Mouse (Mus musculus) hindlimb bud, embryonic 11.5 days (tissue): ENCODE measurements around the gene Cst8.
"Not testable (repeated sequence)": the region's sequence is repeated elsewhere in the genome, so short reads cannot be mapped to it uniquely, and the experiment has no call there.

Experiments used
- DNase-seq: peaks from one replicate; pipeline ENCODE4 v3.0.0-alpha.2; 2012; ENCODE audit warnings: low read depth, low spot score; ENCODE audit errors: extremely low spot score

Cst8 gene

DNA sequence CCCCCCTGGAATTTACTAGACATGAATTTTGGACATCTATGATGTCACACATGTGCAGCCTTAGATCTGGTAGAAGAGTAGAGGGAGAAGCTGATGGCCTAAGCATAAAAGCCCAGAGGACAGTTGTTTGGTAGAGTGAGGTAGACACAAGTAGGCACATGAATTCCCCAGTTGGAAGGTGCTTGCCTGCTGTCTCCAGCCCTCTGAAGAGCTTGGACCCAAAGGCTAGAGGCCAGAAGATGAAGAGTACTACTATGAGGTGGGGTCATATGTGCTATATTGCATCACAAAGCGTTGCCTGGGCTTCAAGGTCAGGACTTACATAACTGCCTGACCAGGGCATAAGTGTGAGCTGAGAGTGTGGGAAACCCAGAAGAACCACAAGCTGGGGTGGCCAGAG is at the start of gene Cst8:
Gene Cst8, plus strand, starts transcription at position 301 of the 400 bp plus-strand sequence.
- no peak for DNase-seq

DNA sequence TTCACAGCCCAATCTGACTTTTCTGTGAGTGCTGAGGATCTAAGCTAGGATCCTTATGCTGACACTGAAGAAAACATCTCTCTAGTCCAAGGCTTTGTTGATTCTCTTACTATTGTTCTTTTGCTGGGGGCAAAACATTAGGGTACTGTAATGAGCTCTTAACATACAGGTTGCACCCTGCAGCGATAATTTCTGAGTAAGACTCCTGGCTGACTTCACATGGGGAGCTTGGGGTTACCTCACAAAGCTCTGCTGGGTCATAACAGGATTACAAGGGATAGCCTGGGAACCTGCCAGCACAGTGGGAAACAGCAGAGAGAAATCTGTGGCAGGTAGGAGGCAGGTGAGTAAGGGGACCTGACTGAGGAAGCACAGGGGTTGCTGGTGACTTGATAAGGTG is 48.5 kb upstream of the Cst8 start, which contains the start of gene Cstl1:
Gene Cstl1, plus strand, starts transcription at position 301 of the 400 bp plus-strand sequence.
- no peak for DNase-seq

DNA sequence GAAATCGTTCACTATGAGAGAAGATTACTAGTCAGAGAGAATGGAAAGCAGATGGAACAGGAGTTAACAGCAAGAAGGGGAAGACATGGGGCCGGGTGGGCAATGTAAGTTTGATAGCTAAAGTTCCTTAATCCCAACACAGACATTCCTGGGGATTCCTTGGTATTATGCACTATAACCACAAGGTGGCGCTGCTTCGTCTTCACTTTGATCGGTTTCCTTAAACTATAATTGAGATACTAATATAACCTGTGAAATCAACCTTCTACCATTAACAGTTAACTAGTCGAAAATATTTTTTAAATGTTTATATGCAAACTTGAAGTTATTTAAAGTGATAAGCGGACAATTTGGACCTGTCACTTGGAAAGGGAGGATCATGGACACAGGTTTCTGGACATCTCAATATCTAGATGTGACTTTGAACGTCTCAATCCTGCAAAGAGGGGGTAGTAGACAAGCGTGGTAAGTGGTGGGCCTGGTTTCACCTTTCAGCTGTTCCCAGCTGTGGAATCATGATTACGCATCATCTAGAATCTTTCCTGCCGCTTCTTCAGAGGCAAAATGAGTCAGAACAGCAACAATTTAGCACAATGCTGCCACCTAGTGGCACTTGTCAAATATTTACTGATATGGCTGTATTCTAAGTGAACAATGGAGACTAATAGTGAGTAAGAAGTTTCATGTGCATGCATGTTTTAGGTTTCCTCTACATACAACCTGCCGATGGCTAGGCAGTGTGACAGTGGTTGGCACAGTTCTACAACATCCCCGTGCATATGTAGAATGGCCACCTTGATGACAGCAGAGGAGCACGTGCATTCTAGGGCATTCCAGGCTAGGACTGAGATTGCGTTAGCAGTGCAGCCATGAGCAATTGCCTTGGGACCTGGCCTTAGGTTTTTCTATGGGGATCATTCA is 46.4 kb upstream of the Cst8 start:
- peak; percentile 94 for DNase-seq

DNA sequence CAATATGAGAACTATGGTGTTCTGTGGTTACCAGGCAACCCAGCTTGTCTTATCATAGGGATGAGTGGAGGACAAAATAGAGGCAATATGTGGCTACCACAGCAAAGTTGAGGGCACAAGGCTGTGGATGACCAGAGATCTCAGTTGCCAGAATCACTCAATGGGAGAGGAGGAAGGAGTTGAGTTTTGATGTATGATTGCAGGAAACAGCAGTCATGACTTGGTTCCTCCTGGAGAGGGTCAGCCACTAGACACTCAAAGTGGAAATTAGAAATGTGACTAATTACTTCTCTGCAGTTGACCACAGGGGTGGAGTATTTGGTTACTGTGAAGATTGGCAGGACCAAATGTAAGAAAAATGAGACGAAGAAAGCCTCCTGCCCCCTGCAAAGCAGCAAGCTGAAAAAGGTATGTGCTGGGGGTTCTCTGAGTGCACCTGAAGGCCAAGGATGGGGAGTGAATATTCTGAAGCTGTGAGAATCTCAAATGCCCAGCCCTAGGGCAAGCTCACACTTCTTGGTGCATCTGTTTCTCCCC is 44.2 kb upstream of the Cst8 start:
- no peak for DNase-seq

DNA sequence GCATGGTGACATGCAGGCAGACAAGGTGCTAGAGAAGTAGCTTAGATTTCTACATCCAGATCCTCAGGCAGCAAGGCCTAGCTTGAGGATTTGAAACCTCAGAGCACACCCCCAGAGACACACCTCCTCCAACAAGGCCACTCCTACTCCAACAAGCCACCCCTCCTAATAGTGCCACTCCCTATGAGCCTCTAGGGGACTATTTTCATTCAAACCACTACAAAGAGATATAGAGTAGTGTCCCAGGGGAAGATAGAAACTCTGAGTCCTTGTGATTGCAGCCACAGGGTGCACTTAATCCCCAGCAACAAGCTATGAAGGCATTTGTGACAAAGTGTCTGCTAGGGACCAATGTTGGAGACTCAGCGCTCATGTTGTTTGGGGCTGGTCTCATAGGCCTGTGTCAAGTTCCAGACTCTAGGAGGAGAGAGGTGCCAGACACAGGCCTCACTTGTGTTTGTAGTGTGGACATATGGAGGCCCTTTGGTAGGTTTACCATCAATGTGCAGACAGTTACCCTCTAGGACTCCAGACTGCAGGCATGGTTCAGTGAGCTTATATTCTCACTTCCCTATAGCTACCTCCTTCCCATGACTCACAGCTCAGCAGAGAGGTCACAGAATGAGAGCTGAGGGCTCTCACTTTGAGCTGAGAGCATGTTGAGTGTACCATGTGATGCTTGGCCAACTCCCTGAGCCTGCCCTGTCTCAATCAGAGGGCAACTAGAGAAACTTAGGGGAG is 34.8 kb upstream of the Cst8 start:
- DNase-seq, result no peak

DNA sequence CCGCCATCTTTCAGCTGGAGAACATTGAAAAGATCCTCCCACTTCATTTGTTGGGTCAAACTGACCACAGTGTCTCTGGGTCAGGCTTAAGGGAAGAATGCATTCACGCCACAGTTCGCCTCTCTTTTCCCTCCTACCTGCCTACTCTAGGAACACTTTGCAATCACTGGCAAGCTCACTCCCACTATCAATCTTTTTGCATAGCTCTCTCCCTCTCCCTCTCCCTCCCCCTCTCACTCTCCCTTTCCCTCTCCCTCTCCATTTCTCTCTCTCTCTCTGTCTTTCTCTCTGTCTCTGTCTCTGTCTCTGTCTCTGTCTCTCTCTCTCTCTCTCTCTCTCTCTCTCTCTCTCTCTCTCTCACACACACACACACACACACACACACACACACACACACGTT is 27.2 kb upstream of the Cst8 start, which contains the start of gene Cst11:
Gene Cst11, minus strand, starts transcription at position 101 of the 400 bp plus-strand sequence.
- not testable (repeated sequence) for DNase-seq

DNA sequence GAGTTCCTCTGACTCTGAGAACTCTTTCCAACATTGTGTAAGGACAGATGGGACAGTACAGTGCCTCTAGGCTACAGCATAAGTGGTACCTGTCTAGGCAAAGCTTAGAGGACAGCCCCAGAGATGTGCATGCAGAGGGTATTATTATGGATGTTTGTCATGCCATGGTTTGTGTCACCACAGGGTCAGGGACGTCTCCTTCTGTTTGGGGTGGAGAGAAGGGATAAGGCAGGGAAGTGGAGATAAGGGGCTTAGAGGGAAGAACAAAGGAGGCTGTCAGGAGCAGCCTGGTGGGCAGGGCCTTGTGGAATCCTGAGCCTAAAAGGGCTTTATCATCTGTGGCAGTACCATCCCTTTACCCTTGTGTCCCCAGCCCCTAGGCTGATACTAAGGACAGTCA is 16.9 kb upstream of the Cst8 start, which contains the start of gene 8030411F24Rik:
Gene 8030411F24Rik, plus strand, starts transcription at position 301 of the 400 bp plus-strand sequence.
- DNase-seq, result no peak

DNA sequence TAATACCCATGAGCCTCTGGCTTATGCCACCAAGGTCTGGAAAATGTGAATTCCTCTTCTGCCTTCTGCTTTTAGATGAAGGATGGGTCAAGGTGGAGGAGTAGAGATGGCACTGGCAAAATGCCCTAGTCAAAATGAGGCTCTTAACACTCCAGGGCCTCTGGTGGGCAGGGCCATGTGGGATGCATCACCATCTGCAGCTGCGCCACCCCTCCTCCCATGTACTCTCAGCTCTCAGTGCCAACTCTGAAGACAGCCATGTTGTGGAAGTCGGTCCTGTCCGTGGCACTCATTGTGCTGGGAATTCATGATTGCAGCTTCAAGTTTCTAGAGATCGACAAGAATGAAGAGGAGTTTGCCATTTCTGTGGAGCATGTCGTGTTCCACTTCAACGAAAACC is 9.4 kb upstream of the Cst8 start, which contains the start of gene Cst12:
Gene Cst12, plus strand, starts transcription at position 220 of the 400 bp plus-strand sequence.
- no peak for DNase-seq

DNA sequence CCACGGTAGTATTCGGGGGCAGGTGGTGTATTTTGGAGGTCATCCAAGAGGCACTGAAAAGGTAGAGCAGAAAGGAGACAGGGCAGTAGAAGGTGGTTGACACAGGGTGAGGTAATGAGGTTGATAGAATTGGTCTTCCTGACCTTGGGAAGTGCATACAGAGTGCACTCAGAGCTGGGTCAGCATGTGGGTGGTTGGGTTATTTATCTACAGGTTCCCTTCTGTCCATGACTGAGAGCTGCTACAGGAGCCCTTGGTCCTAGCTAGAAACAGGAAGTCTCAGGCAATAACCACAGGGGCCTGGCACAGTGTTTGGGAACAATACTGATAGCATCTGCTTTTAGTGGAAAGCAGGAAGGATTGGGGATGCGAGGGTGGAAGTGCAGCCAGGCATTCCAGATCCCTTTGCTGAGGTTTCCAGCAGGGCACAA is 2.9 kb downstream of the Cst8 start:
- DNase-seq, result no peak

DNA sequence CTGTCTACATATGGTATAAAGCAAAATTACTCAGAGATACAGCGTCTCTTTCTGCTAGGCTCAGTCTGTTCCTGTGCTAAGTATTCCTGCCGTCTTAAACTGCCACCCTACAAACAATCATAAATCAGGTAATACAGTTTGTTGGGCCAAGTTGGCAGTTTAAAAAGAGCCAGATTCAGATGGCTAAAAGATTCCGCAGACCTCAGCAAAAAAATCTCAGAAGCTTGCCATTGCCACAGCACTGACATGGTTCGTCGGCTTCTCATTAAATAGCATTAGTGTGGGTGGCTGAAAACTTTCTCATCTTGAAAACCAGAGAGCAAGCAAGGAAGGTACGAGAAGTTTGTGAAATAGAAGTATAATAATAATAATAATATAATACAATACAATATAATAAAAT is 8.1 kb downstream of the Cst8 start:
- DNase-seq, result no peak

DNA sequence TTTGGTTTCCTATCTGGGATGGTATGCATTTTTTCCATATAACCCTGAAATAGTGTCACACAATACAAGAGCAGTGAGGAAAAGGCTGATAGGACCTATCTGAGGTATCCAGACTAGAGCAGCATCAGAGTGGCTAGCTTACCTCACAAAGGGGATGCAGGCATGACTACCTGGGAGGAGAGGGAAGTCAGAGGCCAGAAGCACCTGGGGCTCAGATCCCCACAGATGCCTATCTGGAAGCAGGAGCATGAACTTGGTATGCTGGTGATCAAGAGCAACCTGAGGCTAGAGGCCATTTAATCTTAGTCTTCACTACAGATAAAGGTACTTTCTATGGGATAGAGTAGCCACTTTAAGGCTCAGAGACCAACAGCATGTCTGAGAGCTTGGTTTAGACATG is 21.3 kb downstream of the Cst8 start, which contains the start of gene Cst13:
Gene Cst13, plus strand, starts transcription at position 173 of the 400 bp plus-strand sequence.
- no peak for DNase-seq

DNA sequence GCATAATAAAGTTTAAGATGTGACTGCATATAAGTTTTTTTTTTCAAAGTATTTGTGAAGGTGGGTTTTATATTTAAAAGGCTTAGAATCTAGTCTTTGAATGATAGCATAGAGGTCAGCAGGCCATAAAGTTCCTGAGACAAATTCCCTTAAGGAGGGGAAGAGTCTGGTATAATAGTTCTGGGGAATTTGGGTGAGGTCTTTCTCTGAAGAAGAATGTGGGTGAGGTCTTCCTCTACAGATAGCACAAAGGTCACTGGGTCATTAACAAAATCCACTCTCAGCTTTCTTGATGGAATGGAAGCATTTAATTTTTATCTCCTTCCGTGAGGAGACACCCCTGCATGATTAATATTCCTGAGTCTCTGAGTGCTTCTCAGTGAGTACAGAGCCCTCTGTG is 27.4 kb downstream of the Cst8 start:
- no peak for DNase-seq

DNA sequence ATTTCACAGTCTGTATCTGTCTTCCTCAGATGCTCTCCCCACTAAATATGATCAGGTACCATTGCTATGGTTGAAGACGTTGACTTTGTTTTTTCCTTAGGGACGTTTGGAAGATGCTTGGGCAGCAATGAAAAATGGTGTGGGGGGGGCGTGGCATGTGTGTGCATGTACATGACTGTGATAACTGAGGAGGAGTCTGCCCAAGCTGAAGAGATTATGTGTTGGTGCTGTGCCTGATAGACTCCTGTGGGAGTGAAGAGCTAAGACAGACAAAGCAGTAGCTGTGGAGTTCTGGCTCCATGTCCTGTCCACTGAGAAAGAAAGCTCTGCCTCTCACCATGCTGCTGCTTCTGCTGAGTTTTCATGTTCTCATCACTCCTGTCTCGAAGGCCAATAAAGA is 36.3 kb downstream of the Cst8 start, which contains the start of gene Cst9:
Gene Cst9, plus strand, starts transcription at position 236 of the 400 bp plus-strand sequence.
- DNase-seq, result no peak

DNA sequence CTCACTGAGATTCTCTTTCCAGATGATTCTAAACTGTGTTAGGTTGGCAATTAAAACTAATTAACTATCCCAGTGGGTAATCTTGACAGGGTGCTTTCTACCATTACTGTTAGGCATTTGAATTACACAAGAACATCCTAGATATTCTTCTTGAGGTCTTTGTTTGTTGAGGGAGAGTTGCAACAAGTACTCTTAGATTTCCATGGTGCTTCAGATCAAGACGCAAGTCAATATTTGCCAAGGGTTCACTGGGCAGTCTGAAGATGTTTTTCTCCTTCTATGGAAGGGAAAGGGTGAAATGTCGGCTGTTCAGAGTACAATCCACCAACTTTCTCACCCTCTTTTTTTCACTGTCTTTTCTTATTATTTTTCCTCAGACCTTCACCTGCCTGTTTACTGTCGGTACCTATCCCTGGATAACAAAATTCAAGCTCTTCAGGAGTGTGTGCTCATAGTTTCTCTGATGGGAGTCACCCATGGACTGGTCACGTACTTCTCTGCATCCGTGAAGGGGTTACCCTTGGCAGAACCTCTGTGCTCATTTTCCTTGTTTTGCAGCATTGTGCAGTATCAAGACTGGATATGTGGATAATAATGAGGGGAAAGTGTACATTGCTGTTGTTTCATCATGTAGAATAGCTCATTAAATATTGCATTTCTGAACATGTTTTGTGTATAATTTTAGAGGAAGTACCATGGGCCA is 39.6 kb downstream of the Cst8 start:
- no peak for DNase-seq

DNA sequence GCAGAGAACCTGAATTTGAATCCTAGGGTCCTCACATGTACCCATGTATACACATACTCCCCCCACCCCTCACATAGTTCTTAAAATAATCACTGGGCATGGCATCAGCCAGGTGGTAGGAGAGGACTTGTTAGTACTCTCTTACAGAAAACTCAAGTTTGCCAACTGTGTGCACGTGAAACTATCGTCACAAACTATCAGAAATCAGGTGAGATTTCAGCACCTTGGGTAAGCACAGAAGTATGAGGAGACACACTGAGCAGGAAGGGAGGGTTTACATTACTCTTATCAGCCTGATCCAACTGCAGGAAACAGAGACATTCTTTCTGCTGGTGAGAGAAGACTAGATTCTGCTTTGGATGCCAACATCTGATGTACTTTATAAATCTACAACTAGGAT is 40.6 kb downstream of the Cst8 start:
- no peak for DNase-seq

DNA sequence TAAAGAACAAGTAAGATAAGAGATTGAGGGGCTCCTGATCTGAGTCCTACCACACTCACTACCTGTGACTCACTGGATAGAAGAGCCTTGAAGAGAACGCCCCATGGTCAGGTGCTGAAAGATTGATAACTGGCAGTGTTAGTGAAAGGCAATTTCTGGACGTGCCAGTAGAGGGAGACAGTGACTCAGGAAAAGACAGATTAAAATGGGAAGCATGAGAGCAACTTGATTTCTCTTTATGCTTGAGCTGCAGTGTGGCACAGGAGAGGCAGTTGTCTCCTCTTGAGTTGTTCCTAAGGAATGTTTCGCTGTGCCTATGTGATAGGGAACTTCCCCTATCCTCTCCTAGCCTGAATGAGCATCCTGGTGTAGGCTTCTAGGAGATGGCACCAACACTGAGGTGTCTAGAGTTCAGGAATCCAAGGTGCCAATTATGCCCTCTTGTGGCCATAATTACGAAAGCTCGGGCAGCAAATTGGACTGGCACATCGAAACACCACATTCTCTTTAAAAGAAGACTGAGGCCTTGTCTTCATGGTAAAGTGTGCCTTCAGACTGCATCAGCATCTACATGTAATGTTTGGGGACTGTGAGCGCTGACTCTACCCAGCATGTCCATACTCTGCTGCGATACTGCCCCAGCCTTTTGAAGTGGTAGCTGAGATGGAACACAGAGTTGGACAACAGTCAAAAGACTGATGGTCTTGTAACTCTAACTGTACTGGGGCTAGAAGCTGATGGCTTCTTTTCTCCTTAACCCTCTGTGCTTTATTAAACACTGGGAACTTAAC is 52.7 kb downstream of the Cst8 start:
- DNase-seq, result peak; percentile 37
